Mouse (Mus musculus): ENCODE data around the gene Leo1.

- TF ChIP-seq CTCF (IDR thresholded peaks at IDR 0.05; ENCODE audit: borderline replicate concordance, control insufficient read depth, extremely low read depth, insufficient read depth, low read length, poor library complexity) (no peak), POLR2A (IDR thresholded peaks at IDR 0.05; ENCODE audit: control insufficient read depth, extremely low read depth, insufficient read depth, low read length, poor library complexity) (no peak)
Measured at GRCm38 (mm10) chr9:75437653-75438385, 3.5 kb upstream of the Leo1 start.
